Mouse (Mus musculus) CD4-positive helper T cell, adult 2 months (primary cell): ENCODE results near the gene Hist1h2ag.

Experiments used
- DNase-seq: peaks from one replicate; pipeline ENCODE4 v3.0.0-alpha.2; 2012; ENCODE audit warnings: low read depth, missing footprints, low spot score

Hist1h2ag gene

DNA sequence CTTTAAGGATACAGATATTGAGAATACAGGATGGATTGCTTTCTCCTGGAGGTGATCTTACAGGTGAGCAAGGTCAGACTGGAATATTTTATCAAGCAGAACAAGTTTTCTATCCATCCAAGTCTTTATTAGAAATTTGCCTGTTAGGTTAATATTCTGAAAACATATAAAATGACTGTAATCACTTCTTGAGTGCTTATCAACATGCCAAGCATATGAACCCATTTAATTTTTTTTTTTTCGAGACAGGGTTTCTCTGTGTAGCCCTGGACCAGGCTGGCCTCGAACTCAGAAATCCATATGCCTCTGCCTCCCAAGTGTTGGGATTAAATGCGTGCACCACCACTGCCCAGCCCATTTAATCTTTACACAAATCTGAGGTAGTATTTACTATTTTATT lies 5.8 kb downstream of the Hist1h2ag start:
- no peak for DNase-seq

DNA sequence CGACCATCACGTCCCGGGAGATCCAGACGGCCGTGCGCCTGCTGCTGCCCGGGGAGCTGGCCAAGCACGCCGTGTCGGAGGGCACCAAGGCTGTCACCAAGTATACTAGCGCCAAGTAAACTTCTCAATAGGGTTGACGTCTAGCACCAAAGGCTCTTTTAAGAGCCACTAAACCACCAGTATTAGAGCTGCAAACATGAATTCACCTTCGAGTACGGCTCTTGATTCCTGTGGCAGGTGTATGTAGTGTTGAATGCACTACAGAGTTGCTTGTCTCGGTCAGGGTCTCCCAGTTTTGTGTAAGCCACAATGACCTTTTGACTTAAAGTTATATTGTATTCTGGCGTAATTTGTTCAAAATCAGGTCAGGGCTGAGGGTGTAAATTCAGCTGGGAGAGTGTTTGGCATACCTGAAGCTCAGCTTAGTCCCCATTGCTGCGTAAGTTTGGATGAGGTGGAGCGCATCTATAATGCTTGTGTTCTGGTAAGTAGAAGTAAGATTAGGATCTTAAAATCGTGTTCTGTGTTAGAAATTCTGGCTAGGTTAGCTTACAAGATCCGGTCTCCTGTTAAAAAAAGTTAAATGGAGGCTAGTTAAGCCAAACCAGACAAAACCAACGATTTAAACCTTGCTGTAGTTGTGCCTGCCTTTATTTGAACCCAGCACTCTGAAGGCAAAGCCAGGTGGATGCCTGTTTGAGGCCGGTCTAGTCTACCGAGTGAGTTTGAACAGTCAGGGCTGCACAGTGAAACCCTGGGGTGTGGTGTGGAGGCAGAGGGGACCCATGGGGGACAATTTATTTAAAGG lies 6.4 kb downstream of the Hist1h2ag start:
- peak; percentile 42 for DNase-seq

DNA sequence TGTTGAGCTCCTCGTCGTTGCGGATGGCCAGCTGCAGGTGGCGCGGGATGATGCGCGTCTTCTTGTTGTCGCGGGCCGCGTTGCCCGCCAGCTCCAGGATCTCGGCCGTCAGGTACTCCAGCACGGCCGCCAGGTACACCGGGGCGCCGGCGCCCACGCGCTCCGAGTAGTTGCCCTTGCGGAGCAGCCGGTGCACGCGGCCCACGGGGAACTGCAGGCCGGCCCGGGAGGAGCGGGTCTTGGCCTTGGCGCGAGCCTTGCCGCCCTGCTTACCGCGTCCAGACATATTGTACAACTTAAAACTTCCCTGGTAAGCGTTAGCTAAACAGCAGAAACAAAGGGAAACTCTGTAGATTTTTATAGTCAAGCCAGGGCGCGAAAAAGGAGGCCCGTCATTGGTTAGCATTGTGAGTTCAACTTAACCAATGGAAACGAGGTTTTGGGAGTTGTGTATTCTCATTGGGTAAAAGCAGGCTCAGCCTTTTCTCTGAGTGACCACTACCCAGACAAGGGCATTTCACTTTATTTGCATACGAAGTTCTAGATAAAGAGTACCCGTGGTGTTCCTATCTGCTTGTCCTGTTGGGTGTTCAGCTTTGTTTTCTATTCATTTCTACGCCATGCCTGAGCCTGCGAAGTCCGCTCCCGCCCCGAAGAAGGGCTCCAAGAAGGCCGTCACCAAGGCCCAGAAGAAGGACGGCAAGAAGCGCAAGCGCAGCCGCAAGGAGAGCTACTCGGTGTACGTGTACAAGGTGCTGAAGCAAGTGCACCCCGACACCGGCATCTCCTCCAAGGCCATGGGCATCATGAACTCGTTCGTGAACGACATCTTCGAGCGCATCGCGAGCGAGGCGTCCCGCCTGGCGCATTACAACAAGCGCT lies 7.2 kb downstream of the Hist1h2ag start, which contains the start of the genes Hist1h2ah and Hist1h2bk:
TSS of gene Hist1h2ah (minus strand) at position 302 of the 882 bp plus-strand sequence.
TSS of gene Hist1h2bk (plus strand) at position 604 of the 882 bp plus-strand sequence.
- DNase-seq: peak; percentile 90

DNA sequence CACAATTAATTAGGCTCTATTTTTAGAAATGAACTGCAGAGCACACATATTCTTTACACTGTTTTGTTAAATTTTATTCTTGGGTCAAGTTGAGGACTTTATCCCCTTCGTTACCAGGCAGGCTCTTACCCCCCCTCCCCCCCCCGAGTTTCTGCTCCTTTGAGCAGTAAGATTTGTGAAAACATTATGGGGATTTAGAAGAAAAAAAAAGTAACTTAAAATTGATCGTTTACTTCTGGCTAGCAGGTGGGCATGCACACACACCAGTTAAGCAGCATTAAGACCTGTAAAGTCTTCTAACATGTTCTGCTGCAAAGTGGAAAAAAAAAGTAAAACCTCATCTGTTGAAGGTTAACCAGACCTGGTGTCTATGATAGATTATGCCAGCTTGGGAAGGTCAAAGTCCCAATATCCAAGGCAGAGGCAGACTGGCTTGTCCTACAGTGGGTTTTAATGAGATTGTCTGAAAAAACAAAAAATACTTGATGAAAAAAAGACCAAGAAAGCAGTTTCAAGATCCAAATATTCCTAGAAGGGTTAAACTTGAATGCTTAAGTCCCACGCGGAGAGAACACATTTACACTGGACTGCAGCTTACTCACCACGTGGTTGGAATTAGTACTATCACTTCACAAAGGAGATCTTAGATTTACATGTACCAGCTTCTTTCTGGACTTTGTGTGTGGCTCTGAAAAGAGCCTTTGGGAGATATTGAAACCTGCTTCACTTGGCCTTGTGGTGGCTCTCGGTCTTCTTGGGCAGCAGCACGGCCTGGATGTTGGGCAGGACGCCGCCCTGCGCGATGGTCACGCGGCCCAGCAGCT lies 8.1 kb downstream of the Hist1h2ag start:
- no peak for DNase-seq

DNA sequence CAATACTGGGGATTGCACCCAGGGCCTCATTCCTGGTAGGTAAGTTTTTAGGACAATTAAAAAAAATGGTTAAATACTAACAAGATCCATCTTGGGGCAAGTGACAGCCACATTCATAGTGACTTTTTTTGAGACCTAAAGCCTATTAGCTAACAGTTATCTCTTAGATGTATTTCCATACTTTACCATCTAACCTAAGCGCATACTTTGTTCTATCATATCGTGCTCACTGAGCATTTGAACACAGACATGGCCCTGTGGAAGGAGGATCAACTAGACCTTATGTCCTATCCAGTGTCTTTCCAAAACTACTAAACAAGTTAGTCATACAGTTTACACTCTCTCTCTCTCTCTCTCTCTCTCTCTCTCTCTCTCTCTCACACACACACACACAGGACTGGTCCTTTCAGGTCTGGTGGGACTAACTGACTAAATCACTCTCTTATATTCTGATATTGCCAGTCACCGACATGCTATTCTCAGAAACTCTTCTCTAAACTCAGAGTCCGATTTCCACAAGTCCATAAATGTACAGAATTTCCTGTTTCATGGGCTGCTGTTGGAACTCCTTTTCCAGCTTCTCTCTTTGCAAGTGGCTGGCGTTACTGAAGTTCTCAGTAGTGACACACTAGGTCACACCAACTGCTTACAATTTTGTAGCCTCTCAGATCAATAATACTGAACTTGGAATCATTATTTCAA lies 8.9 kb downstream of the Hist1h2ag start:
- no peak for DNase-seq

DNA sequence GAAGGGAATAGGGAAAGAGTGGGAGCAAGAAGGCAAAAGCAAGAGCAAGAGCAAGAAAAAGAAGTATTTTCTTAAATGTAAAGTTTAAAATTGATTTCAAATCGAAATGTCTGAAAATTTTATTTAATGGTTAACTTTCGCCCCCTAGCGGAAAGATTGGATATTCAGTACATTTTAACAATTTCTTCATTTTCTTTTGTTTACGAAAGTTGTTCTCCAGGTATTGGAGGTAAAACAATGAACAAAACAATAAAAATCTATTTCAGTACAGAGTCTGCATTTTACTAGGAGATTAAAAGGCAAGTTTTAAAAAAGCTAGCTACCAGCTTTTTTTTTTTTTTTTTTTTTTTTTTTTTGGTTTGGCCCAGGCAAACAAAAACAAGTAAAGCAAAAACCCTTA lies 12.3 kb downstream of the Hist1h2ag start:
- peak; percentile 69 for DNase-seq

DNA sequence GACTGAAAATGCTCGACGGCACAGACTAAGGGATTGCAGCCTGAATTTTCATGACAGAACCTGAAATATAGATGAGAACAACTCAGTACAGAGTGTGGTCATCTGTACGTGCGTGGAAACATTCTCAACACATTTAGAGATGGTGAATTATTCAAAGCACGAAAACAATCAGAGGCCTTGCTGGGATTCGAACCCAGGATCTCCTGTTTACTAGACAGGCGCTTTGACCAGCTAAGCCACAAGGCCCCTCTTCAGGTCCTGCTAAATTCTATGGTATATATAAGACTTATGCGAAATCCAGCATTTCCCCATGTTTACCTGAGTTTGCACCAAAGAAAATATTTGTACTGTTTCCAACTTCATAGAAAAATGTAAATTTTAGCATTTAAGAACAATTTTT lies 12.8 kb downstream of the Hist1h2ag start:
- no peak for DNase-seq

DNA sequence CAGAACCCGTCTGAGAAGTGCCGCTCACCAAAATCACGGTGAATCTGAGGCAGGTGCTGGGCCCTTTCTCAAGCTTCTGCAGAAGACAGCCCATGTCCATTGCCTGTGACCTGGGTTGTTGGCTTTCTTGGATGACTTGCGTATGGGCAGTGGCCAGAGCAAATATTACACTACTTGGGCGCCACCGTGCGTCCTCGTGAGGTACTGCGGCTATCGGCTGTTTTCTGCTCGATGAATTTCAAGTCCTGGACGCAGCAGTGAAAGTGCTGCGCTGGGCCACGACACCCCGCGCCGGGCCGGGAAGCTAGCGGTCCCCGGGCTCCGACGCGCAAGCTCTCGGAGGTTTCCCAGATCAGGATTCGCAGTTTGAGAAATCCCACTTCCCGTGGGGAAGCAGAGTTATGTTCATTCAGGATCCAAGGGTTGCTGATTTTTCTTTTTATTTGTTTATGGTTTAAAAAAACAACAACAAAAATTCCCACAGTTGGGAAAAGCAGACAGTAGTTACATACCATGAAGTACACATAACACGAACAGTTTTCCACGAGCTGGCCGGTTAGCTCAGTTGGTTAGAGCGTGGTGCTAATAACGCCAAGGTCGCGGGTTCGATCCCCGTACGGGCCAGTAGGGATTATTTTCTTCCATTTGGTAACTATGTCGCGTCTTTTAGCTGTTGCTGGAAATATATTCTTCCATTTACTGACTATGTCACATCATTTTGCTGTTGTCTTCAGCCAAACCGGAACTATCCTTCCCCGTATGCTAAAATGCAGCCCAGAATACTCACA lies 13.9 kb downstream of the Hist1h2ag start:
- DNase-seq: peak; percentile 90

DNA sequence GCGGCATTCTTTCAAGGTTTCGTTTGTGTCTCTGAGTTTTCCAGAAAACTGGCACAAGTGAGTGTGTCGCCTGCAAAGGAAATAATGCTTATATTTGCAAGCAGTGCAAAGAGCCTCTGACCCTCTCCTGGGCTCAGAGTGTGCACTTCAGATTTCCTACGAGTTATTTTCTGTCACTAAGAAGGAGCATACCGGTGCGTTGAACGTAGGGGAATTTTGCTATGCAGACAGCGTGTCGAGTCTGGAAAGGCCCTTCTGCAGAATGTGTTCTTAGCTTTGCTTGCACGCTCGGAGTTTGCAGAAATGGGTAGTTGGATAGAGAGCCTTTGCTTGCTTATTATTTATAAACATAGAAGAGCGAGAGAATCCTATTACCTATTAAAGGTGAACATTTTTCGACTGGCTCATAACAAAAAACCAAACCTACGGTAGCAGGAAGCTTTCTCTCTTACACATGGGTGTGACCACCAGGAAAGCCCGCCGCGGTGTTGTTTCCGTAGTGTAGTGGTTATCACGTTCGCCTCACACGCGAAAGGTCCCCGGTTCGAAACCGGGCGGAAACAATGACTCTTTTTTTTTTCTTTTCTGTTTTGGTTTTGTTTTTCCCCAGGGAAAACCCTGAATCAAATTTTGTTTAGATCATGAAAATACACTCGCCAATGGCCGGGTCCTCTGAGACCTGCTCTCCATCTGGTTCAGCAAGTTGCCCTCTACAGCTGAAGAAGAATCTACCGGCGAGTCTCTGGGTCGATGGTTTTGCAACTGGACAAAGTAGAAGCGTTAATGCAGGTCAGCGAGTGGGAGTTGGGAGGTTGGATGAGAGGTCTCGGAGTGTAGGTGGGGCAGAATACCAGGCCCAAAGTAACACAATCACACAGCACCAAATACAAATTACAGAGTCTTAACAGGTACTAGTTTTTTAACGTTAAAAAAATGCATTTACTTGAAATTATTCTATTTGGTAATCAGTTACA lies 16.4 kb downstream of the Hist1h2ag start:
- peak; percentile 86 for DNase-seq

DNA sequence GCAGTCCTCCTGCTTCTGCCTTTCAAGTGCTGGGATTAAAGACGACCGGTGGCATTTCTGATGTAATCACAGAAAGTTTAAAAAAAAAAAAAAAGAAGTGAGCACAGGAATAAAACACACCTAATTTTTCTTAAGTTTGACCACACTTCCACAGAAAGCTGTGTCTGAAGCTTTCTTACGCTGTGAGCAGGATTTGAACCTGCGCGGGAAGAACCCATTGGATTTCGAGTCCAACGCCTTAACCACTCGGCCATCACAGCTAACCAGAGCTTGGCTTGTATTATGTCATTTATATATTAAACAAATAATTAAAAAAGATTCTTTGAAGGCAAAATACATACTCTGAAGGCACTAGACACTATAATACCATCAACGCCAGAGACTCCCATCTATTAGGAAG lies 20.5 kb downstream of the Hist1h2ag start:
- peak; percentile 85 for DNase-seq

DNA sequence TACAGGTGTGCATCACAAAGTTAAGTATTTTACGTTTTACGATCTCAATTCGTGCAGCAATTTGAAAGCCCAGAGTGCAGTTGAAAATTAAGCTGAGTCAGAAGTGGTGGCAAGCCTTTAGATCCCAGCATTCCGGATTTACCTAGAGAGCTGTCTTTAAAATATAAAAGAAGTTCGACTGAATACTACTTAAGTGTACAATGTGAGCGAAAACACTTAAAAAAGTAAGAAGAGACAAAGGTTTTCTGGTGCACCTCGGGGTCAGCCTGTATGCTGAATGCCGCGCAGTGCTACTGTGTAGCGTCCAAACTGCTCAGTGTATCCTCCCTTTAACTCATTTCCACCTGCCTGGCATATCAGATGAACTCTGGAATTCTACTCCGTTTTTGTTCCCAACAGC lies 21.2 kb downstream of the Hist1h2ag start:
- DNase-seq: peak; percentile 27

DNA sequence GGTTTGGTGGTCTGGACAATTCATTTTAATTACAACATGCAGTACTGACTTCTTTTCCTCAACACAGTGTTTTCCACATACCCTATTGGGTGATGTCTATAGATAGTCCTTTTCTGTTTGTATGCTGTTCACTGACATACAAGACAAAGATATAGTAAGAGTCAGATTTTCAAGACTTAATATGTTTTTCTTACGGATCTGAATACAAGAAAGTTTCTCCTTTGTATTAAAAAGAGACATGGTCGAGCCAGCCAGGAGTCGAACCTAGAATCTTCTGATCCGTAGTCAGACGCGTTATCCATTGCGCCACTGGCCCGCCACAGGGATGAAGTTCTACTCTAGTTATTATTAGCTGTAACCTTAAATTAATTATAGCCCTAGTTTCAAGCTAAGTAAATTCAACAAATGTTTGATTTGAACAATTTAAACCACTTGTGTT lies 21.8 kb downstream of the Hist1h2ag start:
- DNase-seq: peak; percentile 57

DNA sequence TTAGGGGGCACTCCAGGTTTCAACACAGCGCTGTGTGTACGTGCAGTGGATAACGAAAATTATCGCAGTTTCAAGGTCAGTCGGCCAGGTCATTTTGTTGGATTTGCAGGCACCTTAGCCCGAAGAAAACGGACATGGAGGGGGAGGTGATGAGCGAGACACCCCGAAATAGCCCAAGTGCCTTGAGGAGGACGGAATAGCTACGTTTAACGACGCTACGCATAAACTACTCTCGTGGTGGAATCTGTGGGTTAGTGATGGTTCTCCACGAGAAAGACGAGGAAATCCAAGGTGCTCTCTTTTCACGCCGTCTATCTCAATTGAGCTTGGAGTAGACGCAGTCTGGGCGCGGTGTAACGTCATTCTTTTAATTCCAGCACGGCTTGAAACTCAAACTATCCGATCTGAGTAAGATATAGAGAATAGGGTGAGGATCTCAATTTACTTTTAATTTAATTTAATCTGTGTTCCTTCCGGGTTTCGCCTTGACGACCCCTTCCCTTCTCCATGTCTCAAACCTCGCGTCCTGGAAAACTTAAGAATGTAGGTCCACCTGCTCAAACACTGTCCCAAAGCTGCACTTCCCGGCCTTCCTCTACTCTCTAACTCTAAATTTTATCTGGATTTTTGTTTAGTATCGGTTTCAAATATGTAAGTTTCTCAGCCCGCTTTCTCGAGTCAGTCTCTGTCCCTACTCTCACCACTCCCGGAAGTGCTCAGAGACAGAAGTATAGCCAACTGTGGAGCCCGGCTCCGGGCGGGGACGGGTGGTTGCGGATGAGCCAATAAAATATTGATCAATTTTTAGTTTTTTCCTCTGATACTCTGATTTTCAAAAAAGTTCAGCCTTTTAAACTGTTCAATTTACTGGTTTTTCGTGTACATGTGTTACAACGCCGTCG lies 22.6 kb downstream of the Hist1h2ag start:
- peak; percentile 62 for DNase-seq

DNA sequence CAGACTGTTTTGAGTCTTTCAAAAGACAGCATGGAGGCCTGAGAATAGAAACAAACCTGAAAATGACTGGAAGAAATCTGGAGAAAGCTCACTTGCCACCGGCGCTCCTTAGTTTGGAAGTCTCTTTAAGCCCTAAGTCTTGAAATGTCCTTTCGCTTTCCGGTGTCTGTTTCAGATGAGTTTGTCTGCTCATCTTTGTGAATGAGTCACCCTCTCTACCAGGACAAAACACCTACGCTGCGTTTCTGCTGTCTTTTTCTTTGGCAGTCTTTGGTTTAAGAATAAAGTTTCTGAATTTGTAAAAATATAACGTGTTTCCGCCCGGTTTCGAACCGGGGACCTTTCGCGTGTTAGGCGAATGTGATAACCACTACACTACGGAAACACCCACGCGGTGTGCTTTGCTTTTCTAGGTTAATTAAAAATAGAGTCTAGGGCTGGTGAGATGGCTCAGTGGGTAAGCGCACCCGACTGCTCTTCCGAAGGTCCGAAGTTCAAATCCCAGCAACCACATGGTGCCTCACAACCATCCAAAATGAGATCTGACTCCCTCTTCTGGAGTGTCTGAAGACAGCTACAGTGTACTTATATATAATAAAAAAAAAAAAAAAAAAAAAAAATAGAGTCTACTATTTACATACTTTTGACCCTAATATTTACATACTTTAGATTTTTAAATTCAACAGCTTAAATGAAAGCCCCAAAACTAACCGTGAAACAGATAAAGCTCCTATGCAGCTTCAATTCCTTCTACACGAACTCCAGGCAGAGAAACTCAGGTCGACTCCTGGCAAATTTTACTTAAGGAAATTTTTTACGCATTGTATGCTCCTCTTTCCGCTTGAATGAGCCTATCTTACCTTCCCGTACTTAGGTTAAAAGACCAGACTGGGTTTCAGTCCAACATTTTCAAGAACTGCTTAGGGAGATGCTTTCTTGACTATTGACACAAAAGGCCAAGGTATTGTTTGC lies 27.0 kb downstream of the Hist1h2ag start:
- DNase-seq: peak; percentile 94

DNA sequence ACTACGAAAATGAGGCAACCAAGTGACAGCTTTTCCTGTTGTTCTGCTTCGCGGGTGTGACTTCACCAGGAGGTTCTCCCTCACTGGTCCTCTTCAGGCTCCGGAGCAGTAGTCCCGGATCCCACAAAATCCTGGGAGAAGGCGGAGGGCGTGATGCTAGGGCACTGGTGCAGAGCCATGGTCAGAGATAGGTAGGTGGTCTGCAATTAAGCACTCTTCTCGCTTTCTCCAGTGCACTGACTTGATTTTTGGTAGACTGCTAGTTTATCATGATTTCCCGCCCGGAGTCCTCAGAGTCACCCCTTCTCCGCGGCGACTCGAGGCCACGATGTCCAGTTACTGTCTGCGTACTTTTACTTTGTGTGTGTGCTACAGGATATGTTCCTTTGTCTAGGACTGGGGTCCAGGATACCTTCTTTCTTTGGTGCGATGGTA lies 28.3 kb downstream of the Hist1h2ag start:
- peak; percentile 17 for DNase-seq

DNA sequence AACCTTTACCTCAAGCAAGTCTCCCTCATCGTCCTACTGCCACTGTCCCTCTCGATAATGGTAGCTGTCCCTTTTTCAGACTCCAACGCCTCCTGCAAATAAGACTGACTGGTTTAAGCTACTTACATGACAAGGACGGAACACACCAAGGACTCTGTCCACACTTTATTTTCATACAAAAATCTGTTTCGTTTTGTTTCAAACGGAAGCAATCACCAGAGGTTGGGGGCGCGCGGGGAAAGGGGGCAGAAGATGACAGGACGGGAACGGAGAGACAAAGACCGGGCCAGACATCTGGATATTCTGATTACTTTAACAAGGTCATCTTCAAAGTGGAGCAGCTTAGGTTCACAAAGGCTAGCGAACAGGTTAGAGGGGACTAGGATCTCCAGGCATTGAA lies 29.0 kb downstream of the Hist1h2ag start:
- no peak for DNase-seq

DNA sequence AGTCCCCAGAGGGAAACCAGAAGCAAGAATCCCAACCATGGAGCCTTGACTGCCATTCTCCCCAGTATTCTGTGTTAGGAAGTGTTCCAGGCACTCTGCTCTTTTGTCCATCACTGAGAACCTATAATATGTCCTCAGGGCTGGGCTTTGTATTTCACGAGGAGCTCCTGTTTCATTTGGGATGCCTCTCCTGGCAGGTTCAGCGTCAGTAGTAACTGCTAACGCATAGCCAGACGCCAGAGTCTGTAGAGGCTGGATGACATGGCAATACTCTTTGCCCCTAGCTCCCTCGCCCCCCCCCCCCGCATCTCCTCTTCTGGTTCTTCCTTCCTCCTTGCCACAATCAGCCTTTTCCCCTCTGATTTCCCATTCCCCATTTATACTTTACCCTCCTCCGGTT lies 33.1 kb downstream of the Hist1h2ag start, which contains the start of gene Prss16:
TSS of gene Prss16 (minus strand) at position 101 of the 400 bp plus-strand sequence.
- DNase-seq: no peak
